Comparison of ENCODE assay signal across 24 mouse cellular contexts in genomic region chr5:100057461-100058209, GRCm38 (mm10). TPM values are rescaled to one million over a fixed set of nuclear protein-coding genes. Genes with fewer than 3 reads are reported as not detected.
DNase-seq lines count a peak whose midpoint lies in the region; ATAC-seq and TF ChIP-seq lines count a peak whose summit lies in the region.
"Had no signal": no experiment of that assay in that cellular context is flagged by ENCODE, and none has a peak within 500 bp of the region (broad histone marks: within the 10 kb centered on the region; RNA-seq: fewer than 3 reads in every experiment).

No protein-coding gene starts in this region.

- H3K4me3 ChIP-seq in hindbrain, embryonic 13.5 days = no peak overlapping the region
- no peak overlapping the region for H3K4me3 ChIP-seq in hindbrain, embryonic 16.5 days (ENCODE audit: low read length)
- no peak overlapping the region for H3K4me3 ChIP-seq in forebrain, embryonic 15.5 days
- no peak overlapping the region for H3K4me3 ChIP-seq in limb, embryonic 10.5 days
- H3K4me3 ChIP-seq in heart, adult 2 months = no peak overlapping the region
- H3K4me3 ChIP-seq: gastrocnemius, adult 2 months; hindbrain, embryonic 10.5 days; liver, embryonic 12.5 days; megakaryocyte, embryonic 14.5 days; midbrain, embryonic 12.5 days had no signal

- TF ChIP-seq POLR2A in heart, adult 2 months (IDR thresholded peaks at IDR 0.05; ENCODE audit: insufficient read depth, low read depth, low read length) = no peak

- H3K4me1 ChIP-seq in hindbrain, embryonic 13.5 days (replicated peaks) = peaks cover 40% of the 10 kb centered on the region
- H3K4me1 ChIP-seq in hindbrain, embryonic 16.5 days (ENCODE audit: control insufficient read depth, insufficient read depth, low read depth, low read length) = peaks cover 12% of the 10 kb centered on the region
- peaks cover 39% of the 10 kb centered on the region for H3K4me1 ChIP-seq in forebrain, embryonic 15.5 days
- peaks cover 16% of the 10 kb centered on the region for H3K4me1 ChIP-seq in limb, embryonic 10.5 days
- H3K4me1 ChIP-seq in heart, adult 2 months (ENCODE audit: control insufficient read depth, insufficient read depth, low read length) = peaks cover 11% of the 10 kb centered on the region

- ATAC-seq in hindbrain, embryonic 13.5 days (ENCODE audit: low FRiP score) = peak; percentile 43; the same call in 1 of the 2 replicates
- no peak for ATAC-seq in hindbrain, embryonic 16.5 days
- ATAC-seq in forebrain, embryonic 15.5 days (replicated peaks) = peak; percentile 65
- ATAC-seq: intestine, postnatal 0 days; liver, embryonic 12.5 days; liver, postnatal 0 days had no signal

- intact Hi-C loops in heart, adult 2 months (cut with DNase I) = no loop called here

- no peak for TF ChIP-seq CTCF in heart, adult 2 months (IDR thresholded peaks at IDR 0.05)

- peaks cover 4% of the 10 kb centered on the region; the same call in 1 of the 2 replicates for H3K79me2 ChIP-seq in heart, adult 2 months (replicated peaks; ENCODE audit: control insufficient read depth, insufficient read depth, low read length)

- peaks cover 34% of the 10 kb centered on the region for H3K36me3 ChIP-seq in hindbrain, embryonic 13.5 days
- H3K36me3 ChIP-seq in hindbrain, embryonic 16.5 days (ENCODE audit: control insufficient read depth, insufficient read depth, low read length) = peaks cover 20% of the 10 kb centered on the region
- peaks cover 26% of the 10 kb centered on the region for H3K36me3 ChIP-seq in forebrain, embryonic 15.5 days
- peaks cover 48% of the 10 kb centered on the region for H3K36me3 ChIP-seq in limb, embryonic 10.5 days
- H3K36me3 ChIP-seq in heart, adult 2 months (ENCODE audit: control insufficient read depth, insufficient read depth, low read length) = no peaks in the 10 kb centered on the region

- 68% methylated on average over 14 of the region's 15 CpGs for WGBS in hindbrain, embryonic 13.5 days
- WGBS in hindbrain, embryonic 16.5 days = 70% methylated on average over 12 of the region's 15 CpGs
- WGBS in forebrain, embryonic 15.5 days = 30% methylated on average over 14 of the region's 15 CpGs
- 83% methylated on average over 15 of the region's 15 CpGs for WGBS in limb, embryonic 10.5 days
- WGBS in heart, adult 2 months = 77% methylated on average over 15 of the region's 15 CpGs

- TF ChIP-seq EP300 in heart, adult 2 months (IDR thresholded peaks at IDR 0.05; ENCODE audit: insufficient read depth, low read depth, low read length) = no peak

- no peaks in the 10 kb centered on the region for H3K9me3 ChIP-seq in hindbrain, embryonic 13.5 days
- no peaks in the 10 kb centered on the region for H3K9me3 ChIP-seq in hindbrain, embryonic 16.5 days (ENCODE audit: control insufficient read depth, low read length)
- no peaks in the 10 kb centered on the region for H3K9me3 ChIP-seq in forebrain, embryonic 15.5 days
- H3K9me3 ChIP-seq in limb, embryonic 10.5 days (replicated peaks) = no peaks in the 10 kb centered on the region
- H3K9me3 ChIP-seq: hindbrain, embryonic 10.5 days; liver, embryonic 12.5 days; megakaryocyte, embryonic 14.5 days; midbrain, embryonic 12.5 days had no signal

- no peak overlapping the region for H3K9ac ChIP-seq in hindbrain, embryonic 13.5 days
- H3K9ac ChIP-seq in hindbrain, embryonic 16.5 days (ENCODE audit: low read depth, low read length) = no peak overlapping the region
- H3K9ac ChIP-seq in forebrain, embryonic 15.5 days (replicated peaks) = no peak overlapping the region
- no peak overlapping the region for H3K9ac ChIP-seq in heart, adult 2 months (ENCODE audit: low read depth, low read length)
- H3K9ac ChIP-seq: liver, embryonic 12.5 days; liver, postnatal 0 days; midbrain, embryonic 12.5 days had no signal

- DNase-seq in retina, postnatal 1 day = peak; percentile 44
- no peak for DNase-seq in retina, embryonic 14.5 days (ENCODE audit: low spot score)
- DNase-seq in limb, embryonic 10.5 days (ENCODE audit: low spot score) = no peak
- no peak for DNase-seq in heart, adult 2 months
- DNase-seq: adrenal gland, postnatal 36 days; B cell, adult 2 months; cerebellum, adult 2 months; cerebellum, postnatal 14 days; gastrocnemius, adult 2 months; gastrocnemius, postnatal 36 days; heart, postnatal 14 days; kidney, adult 9 months; kidney, postnatal 14 days; liver, postnatal 0 days; lung, postnatal 4 days; thymus, postnatal 4 days had no signal

- H3K27me3 ChIP-seq in hindbrain, embryonic 13.5 days = no peaks in the 10 kb centered on the region
- H3K27me3 ChIP-seq in hindbrain, embryonic 16.5 days (replicated peaks; ENCODE audit: control insufficient read depth, insufficient read depth, low read length) = no peaks in the 10 kb centered on the region
- no peaks in the 10 kb centered on the region for H3K27me3 ChIP-seq in forebrain, embryonic 15.5 days
- H3K27me3 ChIP-seq in limb, embryonic 10.5 days (ENCODE audit: low read depth, poor library complexity, severe bottlenecking) = no peaks in the 10 kb centered on the region
- H3K27me3 ChIP-seq in heart, adult 2 months (ENCODE audit: control insufficient read depth, insufficient read depth, low read length) = no peaks in the 10 kb centered on the region
- H3K27me3 ChIP-seq: liver, embryonic 12.5 days; megakaryocyte, embryonic 14.5 days; midbrain, embryonic 12.5 days had no signal

- no peak overlapping the region for H3K4me2 ChIP-seq in hindbrain, embryonic 13.5 days
- no peak overlapping the region for H3K4me2 ChIP-seq in hindbrain, embryonic 16.5 days (ENCODE audit: low read length)
- no peak overlapping the region for H3K4me2 ChIP-seq in forebrain, embryonic 15.5 days (replicated peaks)
- H3K4me2 ChIP-seq: liver, embryonic 12.5 days; midbrain, embryonic 12.5 days had no signal

- H3K27ac ChIP-seq in hindbrain, embryonic 13.5 days = no peak overlapping the region
- H3K27ac ChIP-seq in hindbrain, embryonic 16.5 days (ENCODE audit: low read depth, low read length) = no peak overlapping the region
- H3K27ac ChIP-seq in forebrain, embryonic 15.5 days (replicated peaks) = peak overlapping the region; percentile 51
- H3K27ac ChIP-seq in limb, embryonic 10.5 days = 0 out of 2 replicates have a peak overlapping the region, but pooled peaks have one; percentile 0
- no peak overlapping the region for H3K27ac ChIP-seq in heart, adult 2 months
- H3K27ac ChIP-seq: gastrocnemius, adult 2 months; hindbrain, embryonic 10.5 days; liver, embryonic 12.5 days; midbrain, embryonic 12.5 days had no signal

RNA-seq across cellular contexts. Expression of gene Enoph1, which starts 17.9 kb away (rescaled TPM):
- 39.5 and 42.4 TPM in 2 replicates for polyA plus RNA-seq in hindbrain, embryonic 13.5 days (2015; fragmentation: Nextera tagmentation; extraction: Ambion mirVana)
- polyA plus RNA-seq in hindbrain, embryonic 16.5 days (2015; fragmentation: Nextera tagmentation; extraction: Ambion mirVana) = 56.9 and 62.2 TPM in 2 replicates
- polyA plus RNA-seq in forebrain, embryonic 15.5 days (2015; fragmentation: Nextera tagmentation; extraction: Ambion mirVana) = 57.6 and 58.3 TPM in 2 replicates
- polyA plus RNA-seq in limb, embryonic 10.5 days (2016; fragmentation: Nextera tagmentation; extraction: Ambion mirVana) = 62.9 and 75.2 TPM in 2 replicates
- 1 to 10 TPM; 8.4 to 8.8 TPM for total RNA-seq in heart, adult 2 months (2021)
- polyA plus RNA-seq in heart, adult 2 months (2012; rRNA removed) = 12.6 and 13.3 TPM in 2 replicates

RNA-seq across cellular contexts. Expression of gene Hnrnpdl, which starts 18.2 kb away (rescaled TPM):
- 231 and 237 TPM in 2 replicates for polyA plus RNA-seq in hindbrain, embryonic 13.5 days (2015; fragmentation: Nextera tagmentation; extraction: Ambion mirVana)
- polyA plus RNA-seq in hindbrain, embryonic 16.5 days (2015; fragmentation: Nextera tagmentation; extraction: Ambion mirVana) = 158 and 173 TPM in 2 replicates
- 256 and 258 TPM in 2 replicates for polyA plus RNA-seq in forebrain, embryonic 15.5 days (2015; fragmentation: Nextera tagmentation; extraction: Ambion mirVana)
- polyA plus RNA-seq in limb, embryonic 10.5 days (2016; fragmentation: Nextera tagmentation; extraction: Ambion mirVana) = 210 and 253 TPM in 2 replicates
- total RNA-seq in heart, adult 2 months (2021) = 10 to 100 TPM; 57.1 to 57.3 TPM
- 44.1 and 69.7 TPM in 2 replicates for polyA plus RNA-seq in heart, adult 2 months (2012; rRNA removed)

Comparison
In these comparisons a context has a peak if more than half of its experiments do, and no peak if none do; other contexts are left out.
1. H3K27ac ChIP-seq: peak in forebrain, embryonic 15.5 days (single experiment) and limb, embryonic 10.5 days (single experiment); none in hindbrain, embryonic 13.5 days (single experiment), hindbrain, embryonic 16.5 days (single experiment) and heart, adult 2 months (single experiment).